Mouse (Mus musculus): ENCODE data around the gene 9130008F23Rik. TPM values are rescaled to one million over a fixed set of nuclear protein-coding genes. Genes with fewer than 3 reads are reported as not detected.

The 9130008F23Rik gene
- polyA plus RNA-seq, 1 experiment from 2014 or later = 0.20 TPM

- Histone ChIP-seq H3K4me2 (peak overlapping the region; percentile 86), H3K4me3 (replicated peaks) (peak overlapping the region; percentile 76), H3K9me3 (replicated peaks) (no peaks in the 10 kb centered on the region), H3K36me3 (replicated peaks) (no peaks in the 10 kb centered on the region), H3K4me1 (replicated peaks) (peaks cover 29% of the 10 kb centered on the region), H3K27ac (replicated peaks) (no peak overlapping the region), H3K27me3 (no peaks in the 10 kb centered on the region), H3K9ac (peak overlapping the region; percentile 63)
- no peak for ATAC-seq (ENCODE audit: insufficient read depth)
- 3% methylated on average over 6 of the region's 6 CpGs for WGBS (ENCODE audit: insufficient replicate concordance)
Measured at GRCm38 (mm10) chr17:40879528-40879923, 833 bp downstream of the 9130008F23Rik start.

- H3K9me3 ChIP-seq (replicated peaks) = no peaks in the 10 kb centered on the region
- no peak overlapping the region for H3K27ac ChIP-seq (replicated peaks)
- H3K4me1 ChIP-seq (replicated peaks) = peaks cover 29% of the 10 kb centered on the region
- ATAC-seq (ENCODE audit: insufficient read depth) = no peak
- WGBS (ENCODE audit: insufficient replicate concordance) = 28% methylated on average over 3 of the region's 3 CpGs
- H3K4me3 ChIP-seq (replicated peaks) = no peak overlapping the region
- H3K4me2 ChIP-seq = peak overlapping the region; percentile 86; the same call in 1 of the 2 replicates
- no peak overlapping the region for H3K9ac ChIP-seq
- no peaks in the 10 kb centered on the region for H3K27me3 ChIP-seq
- H3K36me3 ChIP-seq (replicated peaks) = no peaks in the 10 kb centered on the region
Measured at GRCm38 (mm10) chr17:40877741-40878140, 2.6 kb downstream of the 9130008F23Rik start.

- ATAC-seq (ENCODE audit: insufficient read depth) = no peak
- Histone ChIP-seq H3K4me2 (no peak overlapping the region), H3K9me3 (replicated peaks) (no peaks in the 10 kb centered on the region), H3K27me3 (no peaks in the 10 kb centered on the region), H3K4me3 (replicated peaks) (no peak overlapping the region), H3K27ac (replicated peaks) (no peak overlapping the region), H3K4me1 (replicated peaks) (peaks cover 23% of the 10 kb centered on the region), H3K36me3 (replicated peaks) (no peaks in the 10 kb centered on the region), H3K9ac (no peak overlapping the region)
- 12% methylated on average over 1 of the region's 1 CpGs for WGBS (ENCODE audit: insufficient replicate concordance)
Measured at GRCm38 (mm10) chr17:40875568-40875967, 4.8 kb downstream of the 9130008F23Rik start.

GRCm38 (mm10) chr17:40874701-40875100 is 5.7 kb downstream of the 9130008F23Rik start:
- WGBS (ENCODE audit: insufficient replicate concordance) = 67% methylated on average over 3 of the region's 3 CpGs
- no peak overlapping the region for H3K27ac ChIP-seq (replicated peaks)
- ATAC-seq (ENCODE audit: insufficient read depth) = no peak

GRCm38 (mm10) chr17:40873582-40874011 is 6.8 kb downstream of the 9130008F23Rik start:
- H3K4me1 ChIP-seq (replicated peaks) = peaks cover 15% of the 10 kb centered on the region
- no peak for ATAC-seq (ENCODE audit: insufficient read depth)
- H3K27ac ChIP-seq (replicated peaks) = no peak overlapping the region
- H3K9me3 ChIP-seq (replicated peaks) = no peaks in the 10 kb centered on the region
- no peaks in the 10 kb centered on the region for H3K36me3 ChIP-seq (replicated peaks)
- no peak overlapping the region for H3K4me2 ChIP-seq
- no peak overlapping the region for H3K4me3 ChIP-seq (replicated peaks)
- no peaks in the 10 kb centered on the region for H3K27me3 ChIP-seq
- WGBS (ENCODE audit: insufficient replicate concordance) = 12% methylated on average over 2 of the region's 2 CpGs
- H3K9ac ChIP-seq = no peak overlapping the region

More at GRCm38 (mm10) chr17:40874701-40875100, 5.7 kb downstream of the 9130008F23Rik start:
- H3K36me3 ChIP-seq (replicated peaks) = no peaks in the 10 kb centered on the region
- H3K9ac ChIP-seq = no peak overlapping the region
- H3K4me3 ChIP-seq (replicated peaks) = no peak overlapping the region
- H3K9me3 ChIP-seq (replicated peaks) = no peaks in the 10 kb centered on the region
- peaks cover 15% of the 10 kb centered on the region; the same call in 1 of the 2 replicates for H3K4me1 ChIP-seq (replicated peaks)
- no peak overlapping the region for H3K4me2 ChIP-seq
- H3K27me3 ChIP-seq = no peaks in the 10 kb centered on the region

GRCm38 (mm10) chr17:40872626-40873025 is 7.7 kb downstream of the 9130008F23Rik start:
- Histone ChIP-seq H3K27me3 (no peaks in the 10 kb centered on the region), H3K9me3 (replicated peaks) (no peaks in the 10 kb centered on the region), H3K4me3 (replicated peaks) (no peak overlapping the region), H3K9ac (no peak overlapping the region), H3K36me3 (replicated peaks) (no peaks in the 10 kb centered on the region), H3K4me1 (replicated peaks) (peaks cover 9% of the 10 kb centered on the region), H3K4me2 (no peak overlapping the region), H3K27ac (replicated peaks) (no peak overlapping the region)
- no peak for ATAC-seq (ENCODE audit: insufficient read depth)
- 79% methylated on average over 6 of the region's 6 CpGs for whole genome bisulfite sequencing (ENCODE audit: insufficient replicate concordance)

GRCm38 (mm10) chr17:40868952-40869747 is 11.2 kb downstream of the 9130008F23Rik start:
- Histone ChIP-seq H3K36me3 (replicated peaks) (no peaks in the 10 kb centered on the region), H3K4me2 (no peak overlapping the region), H3K4me3 (replicated peaks) (no peak overlapping the region), H3K4me1 (replicated peaks) (peaks cover 6% of the 10 kb centered on the region), H3K27ac (replicated peaks) (no peak overlapping the region), H3K9me3 (replicated peaks) (no peaks in the 10 kb centered on the region), H3K9ac (no peak overlapping the region), H3K27me3 (no peaks in the 10 kb centered on the region)
- no peak for ATAC-seq (ENCODE audit: insufficient read depth)
- 13% methylated on average over 10 of the region's 10 CpGs for WGBS (ENCODE audit: insufficient replicate concordance)

- no peak overlapping the region for H3K4me3 ChIP-seq (replicated peaks)
- no peak for ATAC-seq (ENCODE audit: insufficient read depth)
- H3K9me3 ChIP-seq (replicated peaks) = no peaks in the 10 kb centered on the region
- H3K36me3 ChIP-seq (replicated peaks) = no peaks in the 10 kb centered on the region
- no peaks in the 10 kb centered on the region for H3K27me3 ChIP-seq
- H3K9ac ChIP-seq = no peak overlapping the region
- H3K27ac ChIP-seq (replicated peaks) = no peak overlapping the region
- H3K4me2 ChIP-seq = no peak overlapping the region
- H3K4me1 ChIP-seq (replicated peaks) = no peaks in the 10 kb centered on the region
Measured at GRCm38 (mm10) chr17:40855065-40855464, 25.3 kb downstream of the 9130008F23Rik start.

- no peak overlapping the region for H3K9ac ChIP-seq
- H3K4me3 ChIP-seq (replicated peaks) = no peak overlapping the region
- no peak; the same call in 1 of the 2 replicates for ATAC-seq (ENCODE audit: insufficient read depth)
- H3K36me3 ChIP-seq (replicated peaks) = peaks cover 81% of the 10 kb centered on the region
- no peaks in the 10 kb centered on the region for H3K27me3 ChIP-seq
- no peak overlapping the region for H3K4me2 ChIP-seq
- H3K4me1 ChIP-seq (replicated peaks) = no peaks in the 10 kb centered on the region
- H3K9me3 ChIP-seq (replicated peaks) = no peaks in the 10 kb centered on the region
- no peak overlapping the region for H3K27ac ChIP-seq (replicated peaks)
Measured at GRCm38 (mm10) chr17:40837308-40837707, 43.1 kb downstream of the 9130008F23Rik start.

GRCm38 (mm10) chr17:40831870-40832269 is 48.5 kb downstream of the 9130008F23Rik start:
- Histone ChIP-seq H3K27ac (replicated peaks) (no peak overlapping the region), H3K9me3 (replicated peaks) (no peaks in the 10 kb centered on the region), H3K4me3 (replicated peaks) (no peak overlapping the region), H3K27me3 (no peaks in the 10 kb centered on the region), H3K4me2 (no peak overlapping the region), H3K36me3 (replicated peaks) (peaks cover 94% of the 10 kb centered on the region), H3K9ac (no peak overlapping the region), H3K4me1 (replicated peaks) (no peaks in the 10 kb centered on the region)
- no peak for ATAC-seq (ENCODE audit: insufficient read depth)
- 35% methylated on average over 2 of the region's 2 CpGs for WGBS (ENCODE audit: insufficient replicate concordance)
